Mouse (Mus musculus) hindbrain, embryonic 12.5 days (tissue): ENCODE measurements around the gene Ssbp3. TPM values are rescaled to one million over a fixed set of nuclear protein-coding genes. Genes with fewer than 3 reads are reported as not detected.
A peak's percentile ranks its signal among the peaks of the same experiment; 100 is the strongest.

Experiments used
- ATAC-seq: fragments of 200-750 bp; cut with Nextera tagmentation; 2 replicates; pipeline ENCODE4 v1.8.0; 2017; ENCODE audit warnings: moderate TSS enrichment; ENCODE audit not compliant: low FRiP score
- H3K27ac ChIP-seq: fragments of 300-500 bp; sonication (generic); 2 replicates; pipeline ENCODE4 v1.5.1; 2016; ENCODE audit warnings: mild to moderate bottlenecking
- H3K27me3 ChIP-seq: fragments of 300-500 bp; sonication (generic); 2 replicates; pipeline ENCODE4 v1.6.1; 2016; ENCODE audit warnings: mild to moderate bottlenecking
- H3K36me3 ChIP-seq: fragments of 300-500 bp; sonication (generic); 2 replicates; pipeline ENCODE4 v1.6.1; 2016; ENCODE audit warnings: mild to moderate bottlenecking
- H3K4me1 ChIP-seq: fragments of 300-500 bp; sonication (generic); 2 replicates; pipeline ENCODE4 v1.6.1; 2016
- H3K4me2 ChIP-seq: fragments of 300-500 bp; sonication (generic); replicated peaks from 2 replicates; pipeline ENCODE4 v1.6.1; 2016; ENCODE audit warnings: mild to moderate bottlenecking
- H3K4me3 ChIP-seq: fragments of 300-500 bp; sonication (generic); 2 replicates; pipeline ENCODE4 v1.5.1; 2016; ENCODE audit warnings: mild to moderate bottlenecking
- H3K9ac ChIP-seq: fragments of 300-500 bp; sonication (generic); 2 replicates; pipeline ENCODE4 v1.6.1; 2016; ENCODE audit warnings: mild to moderate bottlenecking, moderate library complexity
- H3K9me3 ChIP-seq: fragments of 300-500 bp; sonication (generic); replicated peaks from 2 replicates; pipeline ENCODE4 v1.6.1; 2016; ENCODE audit warnings: mild to moderate bottlenecking
- WGBS: fragments of 180-500 bp; shearing (Covaris S2); methylation state at CpG from one replicate; pipeline ENCODE4 v1.1.7; 2016; 5-methylcytosine and 5-hydroxymethylcytosine counted together
- polyA plus RNA-seq: library from polyadenylated mRNA; unstranded; fragments of >200 nt; fragmentation: Nextera tagmentation; extraction: Ambion mirVana; gene quantifications from 2 replicates; pipeline ENCODE4 v1.2.1, GENCODE M21; 2016

Ssbp3 gene
- polyA plus RNA-seq, 1 experiment from 2014 or later: 285 TPM

GRCm38 (mm10) chr4:107058781-107059180 lies 148.3 kb downstream of the Ssbp3 start:
- no peaks in the 10 kb centered on the region; the same call in 1 of the 2 replicates for H3K4me1 ChIP-seq
- H3K4me3 ChIP-seq: no peak overlapping the region
- no peaks in the 10 kb centered on the region for H3K27me3 ChIP-seq
- no peak overlapping the region for H3K4me2 ChIP-seq
- WGBS: 91% methylated on average over 6 of the region's 6 CpGs
- no peak overlapping the region for H3K27ac ChIP-seq
- H3K9me3 ChIP-seq: no peaks in the 10 kb centered on the region
- peaks cover 80% of the 10 kb centered on the region for H3K36me3 ChIP-seq
- no peak for ATAC-seq
- H3K9ac ChIP-seq: no peak overlapping the region

- no peak overlapping the region for H3K4me2 ChIP-seq
- H3K27me3 ChIP-seq: no peaks in the 10 kb centered on the region
- peaks cover 76% of the 10 kb centered on the region for H3K36me3 ChIP-seq
- WGBS: 93% methylated on average over 4 of the region's 4 CpGs
- H3K9ac ChIP-seq: no peak overlapping the region
- no peaks in the 10 kb centered on the region for H3K9me3 ChIP-seq
- peaks cover 9% of the 10 kb centered on the region for H3K4me1 ChIP-seq
- no peak overlapping the region for H3K4me3 ChIP-seq
- H3K27ac ChIP-seq: no peak overlapping the region
- ATAC-seq: no peak
These were observed 151.1 kb downstream of the Ssbp3 start for GRCm38 (mm10) chr4:107061560-107061959.

- no peak for ATAC-seq
These were observed 152.7 kb downstream of the Ssbp3 start for GRCm38 (mm10) chr4:107063214-107063613.

GRCm38 (mm10) chr4:107064394-107065098 lies 154.0 kb downstream of the Ssbp3 start:
- no peak overlapping the region for H3K4me2 ChIP-seq
- H3K27me3 ChIP-seq: 0 out of 2 replicates have a peak, but pooled peaks cover 5% of the 10 kb centered on the region
- H3K36me3 ChIP-seq: peaks cover 48% of the 10 kb centered on the region
- 94% methylated on average over 5 of the region's 5 CpGs for WGBS
- H3K4me3 ChIP-seq: no peak overlapping the region
- H3K9me3 ChIP-seq: no peaks in the 10 kb centered on the region
- peaks cover 18% of the 10 kb centered on the region for H3K4me1 ChIP-seq
- H3K27ac ChIP-seq: no peak overlapping the region
- no peak overlapping the region for H3K9ac ChIP-seq
- no peak for ATAC-seq

More at GRCm38 (mm10) chr4:107063214-107063613, 152.7 kb downstream of the Ssbp3 start:
- 92% methylated on average over 3 of the region's 3 CpGs for WGBS
- Histone ChIP-seq H3K36me3 (peaks cover 60% of the 10 kb centered on the region), H3K27me3 (no peaks in the 10 kb centered on the region), H3K9me3 (no peaks in the 10 kb centered on the region), H3K4me2 (no peak overlapping the region), H3K4me1 (peaks cover 18% of the 10 kb centered on the region), H3K4me3 (no peak overlapping the region), H3K27ac (no peak overlapping the region), H3K9ac (no peak overlapping the region)

- under 1% methylated on average over 60 of the region's 60 CpGs for WGBS
- 0 out of 2 replicates have a peak, but pooled peaks cover 5% of the 10 kb centered on the region for H3K27me3 ChIP-seq
- peaks cover 18% of the 10 kb centered on the region for H3K4me1 ChIP-seq
- H3K4me2 ChIP-seq: peak within 1 kb of the TSS; percentile 76
- peaks cover 30% of the 10 kb centered on the region for H3K36me3 ChIP-seq
- H3K4me3 ChIP-seq: peak within 1 kb of the TSS; percentile 90
- H3K9ac ChIP-seq: peak within 1 kb of the TSS; percentile 82
- no peak within 1 kb of the TSS for H3K27ac ChIP-seq
- ATAC-seq: peak; percentile 99
- no peaks in the 10 kb centered on the region for H3K9me3 ChIP-seq
These were observed 156.0 kb downstream of the Ssbp3 start, which contains the start of the genes Mrpl37 and Cyb5rl for GRCm38 (mm10) chr4:107066252-107067124. Mrpl37 (minus strand) TSS chr4:107066868. Cyb5rl (plus strand) TSS chr4:107066988.

- no peak overlapping the region for H3K27ac ChIP-seq
- WGBS: 3% methylated on average over 33 of the region's 33 CpGs
These were observed 156.8 kb downstream of the Ssbp3 start for GRCm38 (mm10) chr4:107067151-107067840.

GRCm38 (mm10) chr4:107072343-107072742 lies 161.8 kb downstream of the Ssbp3 start:
- no peak overlapping the region for H3K4me3 ChIP-seq
- H3K27me3 ChIP-seq: 0 out of 2 replicates have a peak, but pooled peaks cover 5% of the 10 kb centered on the region
- H3K9me3 ChIP-seq: no peaks in the 10 kb centered on the region
- H3K9ac ChIP-seq: no peak overlapping the region
- no peak overlapping the region for H3K4me2 ChIP-seq
- WGBS: 84% methylated on average over 9 of the region's 9 CpGs
- no peak overlapping the region for H3K27ac ChIP-seq
- no peaks in the 10 kb centered on the region for H3K36me3 ChIP-seq
- ATAC-seq: no peak
- H3K4me1 ChIP-seq: peaks cover 5% of the 10 kb centered on the region

More at GRCm38 (mm10) chr4:107067151-107067840, 156.8 kb downstream of the Ssbp3 start:
- H3K36me3 ChIP-seq: peaks cover 24% of the 10 kb centered on the region
- ATAC-seq: peak; percentile 54
- H3K9ac ChIP-seq: peak overlapping the region; percentile 39
- H3K4me2 ChIP-seq: peak overlapping the region; percentile 76
- 0 out of 2 replicates have a peak, but pooled peaks cover 5% of the 10 kb centered on the region for H3K27me3 ChIP-seq
- H3K4me3 ChIP-seq: peak overlapping the region; percentile 90
- H3K4me1 ChIP-seq: peaks cover 18% of the 10 kb centered on the region
- no peaks in the 10 kb centered on the region for H3K9me3 ChIP-seq

GRCm38 (mm10) chr4:107075456-107075855 lies 165.0 kb downstream of the Ssbp3 start:
- H3K36me3 ChIP-seq: no peaks in the 10 kb centered on the region
- H3K9me3 ChIP-seq: no peaks in the 10 kb centered on the region
- no peak overlapping the region for H3K4me3 ChIP-seq
- peak overlapping the region; percentile 26; the same call in 1 of the 2 replicates for H3K27ac ChIP-seq
- H3K27me3 ChIP-seq: no peaks in the 10 kb centered on the region
- no peak overlapping the region for H3K4me2 ChIP-seq
- 0 out of 2 replicates have a peak, but pooled peaks cover 4% of the 10 kb centered on the region for H3K4me1 ChIP-seq
- H3K9ac ChIP-seq: no peak overlapping the region
- WGBS: 79% methylated on average over 5 of the region's 5 CpGs
- ATAC-seq: no peak

- Histone ChIP-seq H3K4me3 (no peak overlapping the region), H3K36me3 (no peaks in the 10 kb centered on the region), H3K4me2 (no peak overlapping the region), H3K9me3 (no peaks in the 10 kb centered on the region), H3K4me1 (peaks cover 14% of the 10 kb centered on the region), H3K27ac (no peak overlapping the region), H3K27me3 (no peaks in the 10 kb centered on the region), H3K9ac (no peak overlapping the region)
- ATAC-seq: 0 out of 2 replicates have a peak, but pooled peaks have one; percentile 46
- 83% methylated on average over 4 of the region's 4 CpGs for WGBS
These were observed 168.4 kb downstream of the Ssbp3 start for GRCm38 (mm10) chr4:107078894-107079293.

GRCm38 (mm10) chr4:107079716-107080115 lies 169.2 kb downstream of the Ssbp3 start:
- Histone ChIP-seq H3K9me3 (no peaks in the 10 kb centered on the region), H3K27me3 (no peaks in the 10 kb centered on the region), H3K36me3 (no peaks in the 10 kb centered on the region), H3K4me2 (no peak overlapping the region), H3K9ac (no peak overlapping the region), H3K4me1 (peaks cover 22% of the 10 kb centered on the region), H3K4me3 (no peak overlapping the region), H3K27ac (no peak overlapping the region)
- no peak for ATAC-seq

GRCm38 (mm10) chr4:107082185-107082584 lies 171.7 kb downstream of the Ssbp3 start:
- no peaks in the 10 kb centered on the region for H3K27me3 ChIP-seq
- peaks cover 32% of the 10 kb centered on the region for H3K4me1 ChIP-seq
- no peak for ATAC-seq
- H3K9me3 ChIP-seq: no peaks in the 10 kb centered on the region
- H3K36me3 ChIP-seq: no peaks in the 10 kb centered on the region
- H3K4me2 ChIP-seq: no peak overlapping the region
- H3K4me3 ChIP-seq: no peak overlapping the region
- H3K9ac ChIP-seq: no peak overlapping the region
- 93% methylated on average over 3 of the region's 3 CpGs for WGBS
- no peak overlapping the region for H3K27ac ChIP-seq

GRCm38 (mm10) chr4:107083126-107083525 lies 172.6 kb downstream of the Ssbp3 start:
- H3K36me3 ChIP-seq: no peaks in the 10 kb centered on the region
- no peak for ATAC-seq
- H3K4me1 ChIP-seq: peaks cover 32% of the 10 kb centered on the region
- H3K9me3 ChIP-seq: no peaks in the 10 kb centered on the region
- no peak overlapping the region for H3K4me3 ChIP-seq
- no peaks in the 10 kb centered on the region for H3K27me3 ChIP-seq
- no peak overlapping the region for H3K4me2 ChIP-seq
- H3K9ac ChIP-seq: no peak overlapping the region
- H3K27ac ChIP-seq: no peak overlapping the region
- WGBS: 95% methylated on average over 4 of the region's 4 CpGs
